Mouse (Mus musculus) macrophage (primary cell): Measurements from ENCODE around the gene Ccdc127. TPM values are rescaled to one million over a fixed set of nuclear protein-coding genes. Genes with fewer than 3 reads are reported as not detected.

Experiments used
- H3K27ac ChIP-seq: fragments of 350-480 bp; formaldehyde crosslinking; 2 replicates; pipeline ENCODE4 v1.9.0; 2021
- H3K36me3 ChIP-seq: fragments of 350-480 bp; formaldehyde crosslinking; 2 replicates; pipeline ENCODE4 v1.9.0; 2021; ENCODE audit errors: inconsistent target
- H3K4me3 ChIP-seq: fragments of 350-480 bp; formaldehyde crosslinking; 2 replicates; pipeline ENCODE4 v1.9.0; 2021; ENCODE audit errors: inconsistent target
- H3K79me2 ChIP-seq: fragments of 350-480 bp; formaldehyde crosslinking; 2 replicates; pipeline ENCODE4 v1.9.0; 2021; ENCODE audit errors: inconsistent target
- WGBS: methylation state at CpG from one replicate; pipeline ENCODE4 v1.1.7; 2026; ENCODE audit warnings: inconsistent platforms; ENCODE audit not compliant: missing documents; 5-methylcytosine and 5-hydroxymethylcytosine counted together
- polyA plus RNA-seq: library from polyadenylated mRNA; stranded (reverse); fragments of 250-400 nt; gene quantifications from 3 replicates; pipeline ENCODE4 v1.2.4, GENCODE M21; 2018; ENCODE audit warnings: inconsistent platforms

The Ccdc127 gene
- polyA plus RNA-seq, 1 experiment from 2014 or later, result 37.2 TPM

GRCm38 (mm10) chr13:74356491-74356890 is 6.4 kb downstream of the Ccdc127 start:
- Histone ChIP-seq H3K36me3 (peaks cover 41% of the 10 kb centered on the region), H3K27ac (no peak overlapping the region), H3K79me2 (peaks cover 64% of the 10 kb centered on the region), H3K4me3 (no peak overlapping the region)
- 97% methylated on average over 13 of the region's 13 CpGs for WGBS

GRCm38 (mm10) chr13:74362218-74362617 is 12.1 kb downstream of the Ccdc127 start:
- Histone ChIP-seq H3K79me2 (peaks cover 17% of the 10 kb centered on the region; the same call in 1 of the 2 replicates), H3K36me3 (peaks cover 12% of the 10 kb centered on the region; the same call in 1 of the 2 replicates), H3K27ac (peak overlapping the region; percentile 17), H3K4me3 (no peak overlapping the region)
- 0% methylated on average over 2 of the region's 2 CpGs for WGBS

- Histone ChIP-seq H3K36me3 (peaks cover 8% of the 10 kb centered on the region; the same call in 1 of the 2 replicates), H3K27ac (peak overlapping the region; percentile 28), H3K4me3 (no peak overlapping the region), H3K79me2 (peaks cover 7% of the 10 kb centered on the region; the same call in 1 of the 2 replicates)
- 79% methylated on average over 13 of the region's 13 CpGs for WGBS
These were observed 13.2 kb downstream of the Ccdc127 start for GRCm38 (mm10) chr13:74363176-74363858.

- Histone ChIP-seq H3K4me3 (no peak within 1 kb of the TSS), H3K79me2 (peaks cover 6% of the 10 kb centered on the region; the same call in 1 of the 2 replicates), H3K27ac (peak within 1 kb of the TSS; percentile 28), H3K36me3 (peaks cover 5% of the 10 kb centered on the region; the same call in 1 of the 2 replicates)
- 20% methylated on average over 8 of the region's 8 CpGs for WGBS
These were observed 13.7 kb downstream of the Ccdc127 start, which contains the start of gene Lrrc14b for GRCm38 (mm10) chr13:74363859-74364235. Lrrc14b (minus strand) TSS chr13:74364005.

- H3K79me2 ChIP-seq, result no peaks in the 10 kb centered on the region
- H3K36me3 ChIP-seq, result no peaks in the 10 kb centered on the region
- 89% methylated on average over 10 of the region's 10 CpGs for WGBS
- no peak overlapping the region for H3K4me3 ChIP-seq
- H3K27ac ChIP-seq, result no peak overlapping the region
These were observed 31.6 kb downstream of the Ccdc127 start for GRCm38 (mm10) chr13:74381533-74382276.

GRCm38 (mm10) chr13:74382289-74382688 is 32.2 kb downstream of the Ccdc127 start:
- no peak overlapping the region for H3K27ac ChIP-seq
- H3K36me3 ChIP-seq, result no peaks in the 10 kb centered on the region
- WGBS, result 82% methylated on average over 3 of the region's 3 CpGs
- H3K4me3 ChIP-seq, result no peak overlapping the region
- no peaks in the 10 kb centered on the region for H3K79me2 ChIP-seq

GRCm38 (mm10) chr13:74389730-74390129 is 39.6 kb downstream of the Ccdc127 start:
- H3K27ac ChIP-seq, result no peak overlapping the region
- peaks cover 15% of the 10 kb centered on the region; the same call in 1 of the 2 replicates for H3K79me2 ChIP-seq
- H3K36me3 ChIP-seq, result no peaks in the 10 kb centered on the region
- peak overlapping the region; percentile 87 for H3K4me3 ChIP-seq
- 65% methylated on average over 6 of the region's 6 CpGs for WGBS

- WGBS, result 4% methylated on average over 14 of the region's 14 CpGs
These were observed 40.4 kb downstream of the Ccdc127 start, which contains the start of gene Zfp72 for GRCm38 (mm10) chr13:74390371-74390990. Zfp72 (minus strand) TSS chr13:74390836.

GRCm38 (mm10) chr13:74391156-74391555 is 41.0 kb downstream of the Ccdc127 start:
- H3K27ac ChIP-seq, result no peak overlapping the region
- H3K36me3 ChIP-seq, result no peaks in the 10 kb centered on the region
- peaks cover 15% of the 10 kb centered on the region; the same call in 1 of the 2 replicates for H3K79me2 ChIP-seq
- no peak overlapping the region for H3K4me3 ChIP-seq
- 60% methylated on average over 2 of the region's 2 CpGs for WGBS

More at GRCm38 (mm10) chr13:74390371-74390990, 40.4 kb downstream of the Ccdc127 start, which contains the start of gene Zfp72:
- peaks cover 15% of the 10 kb centered on the region; the same call in 1 of the 2 replicates for H3K79me2 ChIP-seq
- 0 out of 2 replicates have a peak within 1 kb of the TSS, but pooled peaks have one; percentile 15 for H3K27ac ChIP-seq
- no peaks in the 10 kb centered on the region for H3K36me3 ChIP-seq
- peak within 1 kb of the TSS; percentile 87 for H3K4me3 ChIP-seq

- WGBS, result 43% methylated on average over 11 of the region's 11 CpGs
- Histone ChIP-seq H3K27ac (no peak within 1 kb of the TSS), H3K79me2 (no peaks in the 10 kb centered on the region), H3K36me3 (no peaks in the 10 kb centered on the region), H3K4me3 (no peak within 1 kb of the TSS)
These were observed 49.3 kb downstream of the Ccdc127 start, which contains the start of gene Ftl1-ps1 for GRCm38 (mm10) chr13:74399298-74399839. Ftl1-ps1 (plus strand) TSS chr13:74399694.

Other genes starting within 250 kb of the Ccdc127 start
- not detected in 3 replicates for gene Slc9a3, start 228.9 kb upstream of the Ccdc127 start, polyA plus RNA-seq
- 40.4 to 47.3 TPM (median 46.4 TPM) in 3 replicates for gene Exoc3, start 141.6 kb upstream of the Ccdc127 start, polyA plus RNA-seq
- gene Ahrr, start 58.0 kb upstream of the Ccdc127 start, polyA plus RNA-seq, result 3.9 to 14.0 TPM (median 5.2 TPM) in 3 replicates
- gene Pdcd6, start 32.7 kb upstream of the Ccdc127 start, polyA plus RNA-seq, result 71.3 to 129 TPM (median 111 TPM) in 3 replicates
- gene Sdha, start within 50 bp of the Ccdc127 start, polyA plus RNA-seq, result 152 to 201 TPM (median 158 TPM) in 3 replicates
- gene Lrrc14b, start 13.7 kb downstream of the Ccdc127 start, polyA plus RNA-seq, result 1.4 to 24.9 TPM (median 11.7 TPM) in 3 replicates
- gene Zfp72, start 40.5 kb downstream of the Ccdc127 start, polyA plus RNA-seq, result 2.0 to 2.5 TPM (median 2.4 TPM) in 3 replicates
- 124 to 738 TPM (median 612 TPM) in 3 replicates for gene Ftl1-ps1, start 49.4 kb downstream of the Ccdc127 start, polyA plus RNA-seq
- gene Zfp825, start 143.7 kb downstream of the Ccdc127 start, polyA plus RNA-seq, result 7.5 to 13.6 TPM (median 11.2 TPM) in 3 replicates